Mouse (Mus musculus) forebrain, embryonic 16.5 days (tissue): Measurements from ENCODE around the gene Krtap5-1. TPM values are rescaled to one million over a fixed set of nuclear protein-coding genes. Genes with fewer than 3 reads are reported as not detected.
"Not testable (repeated sequence)": the region's sequence is repeated elsewhere in the genome, so short reads cannot be mapped to it uniquely, and the experiment has no call there.

Source experiments
- ATAC-seq: fragments of 200-750 bp; cut with Nextera tagmentation; 2 replicates; pipeline ENCODE4 v1.8.0; 2017; ENCODE audit warnings: mild to moderate bottlenecking, moderate library complexity
- H3K27ac ChIP-seq: fragments of 300-500 bp; sonication (generic); 2 replicates; pipeline ENCODE4 v1.5.1; 2014; ENCODE audit warnings: low read length, control low read depth
- H3K27me3 ChIP-seq: fragments of 300-500 bp; sonication (generic); replicated peaks from 2 replicates; pipeline ENCODE4 v1.6.1; 2014; ENCODE audit warnings: low read length; ENCODE audit not compliant: control insufficient read depth, insufficient read depth
- H3K36me3 ChIP-seq: fragments of 300-500 bp; sonication (generic); 2 replicates; pipeline ENCODE4 v1.6.1; 2014; ENCODE audit not compliant: control insufficient read depth, insufficient read depth
- H3K4me1 ChIP-seq: fragments of 300-500 bp; sonication (generic); replicated peaks from 2 replicates; pipeline ENCODE4 v1.6.1; 2014; ENCODE audit warnings: low read length; ENCODE audit not compliant: control insufficient read depth, insufficient read depth
- H3K4me2 ChIP-seq: fragments of 300-500 bp; sonication (generic); 2 replicates; pipeline ENCODE4 v1.6.1; 2014; ENCODE audit warnings: mild to moderate bottlenecking, low read length, control low read depth
- H3K4me3 ChIP-seq: fragments of 300-500 bp; sonication (generic); replicated peaks from 2 replicates; pipeline ENCODE4 v1.5.1; 2014; ENCODE audit warnings: mild to moderate bottlenecking, low read length, control low read depth
- H3K9ac ChIP-seq: fragments of 300-500 bp; sonication (generic); replicated peaks from 2 replicates; pipeline ENCODE4 v1.6.1; 2014; ENCODE audit warnings: low read depth, low read length, control low read depth
- H3K9me3 ChIP-seq: fragments of 300-500 bp; sonication (generic); 2 replicates; pipeline ENCODE4 v1.6.1; 2016; ENCODE audit warnings: low read length; ENCODE audit not compliant: control insufficient read depth
- WGBS: fragments of 180-500 bp; shearing (Covaris S2); extraction: QIAGEN DNeasy Blood & Tissue Kit; methylation state at CpG from one replicate; pipeline ENCODE4 v1.1.7; 2014; 5-methylcytosine and 5-hydroxymethylcytosine counted together
- polyA plus RNA-seq: library from polyadenylated mRNA; unstranded; fragments of >200 nt; fragmentation: Nextera tagmentation; extraction: Ambion mirVana; gene quantifications from 2 replicates; pipeline ENCODE4 v1.2.1, GENCODE M21; 2015

The Krtap5-1 gene
- polyA plus RNA-seq = not detected in 2 replicates

GRCm38 (mm10) chr7:142297018-142297417, at the start of gene Krtap5-1:
Krtap5-1 (minus strand) TSS chr7:142297118.
- H3K36me3 ChIP-seq, H3K9ac ChIP-seq, H3K9me3 ChIP-seq, H3K4me3 ChIP-seq, H3K4me1 ChIP-seq, H3K27me3 ChIP-seq, ATAC-seq, H3K4me2 ChIP-seq, H3K27ac ChIP-seq: not testable (repeated sequence)

- ATAC-seq = no peak
- no peaks in the 10 kb centered on the region for H3K9me3 ChIP-seq
- H3K4me3 ChIP-seq = no peak overlapping the region
- no peaks in the 10 kb centered on the region for H3K36me3 ChIP-seq
- no peaks in the 10 kb centered on the region for H3K27me3 ChIP-seq
- 86% methylated on average over 3 of the region's 3 CpGs for WGBS
- H3K4me1 ChIP-seq = no peaks in the 10 kb centered on the region
- H3K4me2 ChIP-seq = no peak overlapping the region
- H3K27ac ChIP-seq = no peak overlapping the region
- no peak overlapping the region for H3K9ac ChIP-seq
Observed at GRCm38 (mm10) chr7:142342247-142342640, 45.3 kb upstream of the Krtap5-1 start.

GRCm38 (mm10) chr7:142341564-142342246, 44.8 kb upstream of the Krtap5-1 start:
- Histone ChIP-seq H3K4me1 (no peaks in the 10 kb centered on the region), H3K27me3 (no peaks in the 10 kb centered on the region), H3K4me3 (no peak overlapping the region), H3K4me2 (no peak overlapping the region), H3K27ac (no peak overlapping the region), H3K9ac (no peak overlapping the region), H3K36me3 (no peaks in the 10 kb centered on the region), H3K9me3 (no peaks in the 10 kb centered on the region)
- WGBS = 76% methylated on average over 10 of the region's 10 CpGs
- no peak for ATAC-seq

- WGBS = 64% methylated on average over 10 of the region's 10 CpGs
- no peak for ATAC-seq
- no peak overlapping the region for H3K9ac ChIP-seq
Observed at GRCm38 (mm10) chr7:142340269-142340970, 43.5 kb upstream of the Krtap5-1 start.

GRCm38 (mm10) chr7:142335151-142335550, 38.2 kb upstream of the Krtap5-1 start:
- WGBS = 60% methylated on average over 8 of the region's 8 CpGs
- no peaks in the 10 kb centered on the region; the same call in 1 of the 2 replicates for H3K4me1 ChIP-seq
- no peak overlapping the region for H3K4me2 ChIP-seq
- ATAC-seq = peak; percentile 26; the same call in 1 of the 2 replicates
- H3K9me3 ChIP-seq = no peaks in the 10 kb centered on the region
- no peak overlapping the region for H3K27ac ChIP-seq
- H3K9ac ChIP-seq = no peak overlapping the region
- H3K36me3 ChIP-seq = no peaks in the 10 kb centered on the region
- no peak overlapping the region for H3K4me3 ChIP-seq
- no peaks in the 10 kb centered on the region for H3K27me3 ChIP-seq

More at GRCm38 (mm10) chr7:142340269-142340970, 43.5 kb upstream of the Krtap5-1 start:
- H3K27me3 ChIP-seq = no peaks in the 10 kb centered on the region
- H3K4me3 ChIP-seq = no peak overlapping the region
- no peak overlapping the region for H3K4me2 ChIP-seq
- H3K4me1 ChIP-seq = no peaks in the 10 kb centered on the region
- no peak overlapping the region for H3K27ac ChIP-seq
- H3K9me3 ChIP-seq = no peaks in the 10 kb centered on the region
- H3K36me3 ChIP-seq = no peaks in the 10 kb centered on the region

GRCm38 (mm10) chr7:142334246-142334645, 37.3 kb upstream of the Krtap5-1 start:
- H3K4me3 ChIP-seq = no peak overlapping the region
- WGBS = 4% methylated on average over 3 of the region's 3 CpGs
- no peaks in the 10 kb centered on the region for H3K27me3 ChIP-seq
- no peaks in the 10 kb centered on the region for H3K36me3 ChIP-seq
- peak; percentile 92 for ATAC-seq
- H3K9me3 ChIP-seq = no peaks in the 10 kb centered on the region
- no peak overlapping the region for H3K27ac ChIP-seq
- no peak overlapping the region for H3K9ac ChIP-seq
- no peak overlapping the region for H3K4me2 ChIP-seq
- no peaks in the 10 kb centered on the region; the same call in 1 of the 2 replicates for H3K4me1 ChIP-seq

GRCm38 (mm10) chr7:142332741-142333140, 35.8 kb upstream of the Krtap5-1 start:
- WGBS = 52% methylated on average over 2 of the region's 9 CpGs
- not testable (repeated sequence) for H3K27me3 ChIP-seq, H3K36me3 ChIP-seq, H3K4me3 ChIP-seq, H3K4me1 ChIP-seq, H3K9me3 ChIP-seq, H3K4me2 ChIP-seq, H3K9ac ChIP-seq, ATAC-seq, H3K27ac ChIP-seq

GRCm38 (mm10) chr7:142331281-142331680, 34.4 kb upstream of the Krtap5-1 start:
- Histone ChIP-seq H3K36me3 (no peaks in the 10 kb centered on the region), H3K27ac (no peak overlapping the region), H3K4me3 (no peak overlapping the region), H3K4me2 (no peak overlapping the region), H3K4me1 (no peaks in the 10 kb centered on the region; the same call in 1 of the 2 replicates), H3K27me3 (no peaks in the 10 kb centered on the region), H3K9ac (no peak overlapping the region), H3K9me3 (no peaks in the 10 kb centered on the region)
- no peak for ATAC-seq
- 88% methylated on average over 4 of the region's 4 CpGs for WGBS

- H3K4me2 ChIP-seq = no peak overlapping the region
- no peak for ATAC-seq
- no peaks in the 10 kb centered on the region for H3K36me3 ChIP-seq
- no peak overlapping the region for H3K4me3 ChIP-seq
- H3K9ac ChIP-seq = no peak overlapping the region
- H3K27me3 ChIP-seq = no peaks in the 10 kb centered on the region
- 85% methylated on average over 9 of the region's 9 CpGs for WGBS
- H3K27ac ChIP-seq = no peak overlapping the region
- H3K4me1 ChIP-seq = no peaks in the 10 kb centered on the region; the same call in 1 of the 2 replicates
- H3K9me3 ChIP-seq = no peaks in the 10 kb centered on the region
Observed at GRCm38 (mm10) chr7:142330271-142330724, 33.4 kb upstream of the Krtap5-1 start.
